Mouse (Mus musculus): ENCODE results near the gene Smarca1.

Smarca1 gene

GRCm38 (mm10) chrX:47764440-47764839, 128.3 kb downstream of the Smarca1 start:
- no peak for DNase-seq (ENCODE audit: low read depth)

GRCm38 (mm10) chrX:47760212-47760611, 132.6 kb downstream of the Smarca1 start:
- DNase-seq (ENCODE audit: low read depth) = no peak

Measured in naive thymus-derived CD4-positive, alpha-beta T cell, adult 2 months (primary cell).